Mouse (Mus musculus) erythroblast, embryonic 14.5 days (primary cell): ENCODE results near the gene Gm7075.

Source experiments
- GATA1 ChIP-seq: IDR thresholded peaks from 2 replicates; pipeline ENCODE4 v1.6.1; 2012; ENCODE audit warnings: low read length, inconsistent platforms, mixed read lengths
- TAL1 ChIP-seq: IDR thresholded peaks from 3 replicates; pipeline ENCODE4 v1.6.1; 2012; ENCODE audit warnings: low read length, inconsistent platforms, mixed read lengths

DNA sequence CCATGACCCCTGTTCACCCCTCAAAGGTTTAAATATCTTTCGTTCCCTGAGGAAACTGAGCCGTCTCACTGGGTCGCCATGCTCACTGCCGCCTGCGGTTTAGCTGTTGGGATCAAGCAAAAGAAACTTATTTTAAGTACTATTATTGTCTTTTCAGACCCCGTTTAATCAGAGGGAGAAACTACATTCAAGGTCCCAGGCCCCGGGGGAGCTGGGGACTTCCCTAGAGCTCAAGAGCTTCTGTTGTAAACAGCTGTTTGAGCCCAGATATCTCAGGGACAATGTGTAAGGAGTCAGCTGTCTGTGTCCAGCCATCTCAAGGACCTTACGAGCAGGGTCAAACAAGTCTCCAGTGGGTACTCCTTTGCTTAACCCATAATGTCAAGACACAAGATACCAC, 5.6 kb upstream of the Gm7075 start:
- TF ChIP-seq GATA1: no peak
- TF ChIP-seq TAL1: no peak
